In the genomic region with DNA sequence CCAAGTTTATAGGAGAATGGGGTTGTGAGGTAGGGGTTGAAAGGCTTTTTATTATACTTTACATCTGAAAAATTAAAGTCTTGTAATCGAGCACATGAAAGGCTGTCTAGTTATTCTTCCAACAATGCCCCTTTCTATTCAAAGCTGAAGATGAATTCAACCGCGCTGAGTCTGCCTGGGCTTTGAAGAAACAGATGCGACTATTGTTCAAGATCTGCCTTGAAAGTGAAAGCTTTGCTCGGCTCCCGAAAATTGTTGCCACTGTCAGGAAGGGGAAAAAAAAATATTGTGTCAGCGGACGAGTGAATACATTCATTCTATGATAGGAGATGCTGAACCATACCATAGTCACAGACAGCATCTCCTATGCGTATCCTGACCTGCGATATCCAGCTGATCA, we compare ENCODE assay signal across 16 mouse cellular contexts. TPM values are rescaled to one million over a fixed set of nuclear protein-coding genes. Genes with fewer than 3 reads are reported as not detected.
DNase-seq lines count a peak whose midpoint lies in the region; ATAC-seq and TF ChIP-seq lines count a peak whose summit lies in the region.
"Had no signal": no experiment of that assay in that cellular context is flagged by ENCODE, and none has a peak within 500 bp of the region (broad histone marks: within the 10 kb centered on the region; RNA-seq: fewer than 3 reads in every experiment).

No protein-coding gene starts in this region.

- H3K9me3 ChIP-seq in hindbrain, embryonic 12.5 days (replicated peaks): no peaks in the 10 kb centered on the region
- no peaks in the 10 kb centered on the region for H3K9me3 ChIP-seq in heart, embryonic 10.5 days
- H3K9me3 ChIP-seq: embryonic facial prominence, embryonic 13.5 days; limb, embryonic 15.5 days; neural tube, embryonic 13.5 days had no signal

- no peaks in the 10 kb centered on the region for H3K36me3 ChIP-seq in hindbrain, embryonic 12.5 days
- H3K36me3 ChIP-seq in myocyte (ENCODE audit: control insufficient read depth, insufficient read depth): no peaks in the 10 kb centered on the region
- no peaks in the 10 kb centered on the region for H3K36me3 ChIP-seq in heart, embryonic 10.5 days
- H3K36me3 ChIP-seq: embryonic facial prominence, embryonic 13.5 days; limb, embryonic 15.5 days; neural tube, embryonic 13.5 days had no signal

- peak overlapping the region; percentile 27 for H3K4me2 ChIP-seq in hindbrain, embryonic 12.5 days (replicated peaks)
- peak overlapping the region; percentile 36 for H3K4me2 ChIP-seq in myocyte (ENCODE audit: low read depth)
- H3K4me2 ChIP-seq: embryonic facial prominence, embryonic 13.5 days; limb, embryonic 15.5 days; neural tube, embryonic 13.5 days had no signal

- H3K27ac ChIP-seq in left cerebral cortex, adult 2 months: peak overlapping the region; percentile 47; the same call in 1 of the 2 replicates
- H3K27ac ChIP-seq in brown adipose tissue, adult 24 weeks (replicated peaks; ENCODE audit: low read depth, low read length): no peak overlapping the region
- no peak overlapping the region for H3K27ac ChIP-seq in hindbrain, embryonic 12.5 days
- no peak overlapping the region for H3K27ac ChIP-seq in heart, embryonic 10.5 days
- H3K27ac ChIP-seq: embryonic facial prominence, embryonic 13.5 days; limb, embryonic 15.5 days; neural tube, embryonic 13.5 days had no signal

- DNase-seq in left cerebral cortex, adult 2 months (ENCODE audit: extremely low spot score in 1 of 2, low spot score in 2 of 2): no peak
- no peak for DNase-seq in left cerebral cortex, postnatal 14 days (ENCODE audit: low spot score in 2 of 2)
- DNase-seq in ovary, postnatal 14 days (ENCODE audit: low spot score): no peak
- no peak for DNase-seq in heart, embryonic 10.5 days (ENCODE audit: low spot score)
- DNase-seq: adrenal gland, postnatal 25 days; cerebellum, adult 2 months; heart, postnatal 4 days; kidney, adult 9 months; thymus, postnatal 4 days had no signal

- ATAC-seq in hindbrain, embryonic 12.5 days (ENCODE audit: low FRiP score): no peak
- ATAC-seq: lung, postnatal 0 days had no signal

- no peaks in the 10 kb centered on the region for H3K27me3 ChIP-seq in hindbrain, embryonic 12.5 days
- H3K27me3 ChIP-seq in myocyte (ENCODE audit: control insufficient read depth, insufficient read depth, insufficient read length): no peaks in the 10 kb centered on the region
- no peaks in the 10 kb centered on the region for H3K27me3 ChIP-seq in heart, embryonic 10.5 days (ENCODE audit: insufficient read depth, poor library complexity, severe bottlenecking)
- H3K27me3 ChIP-seq: embryonic facial prominence, embryonic 13.5 days; limb, embryonic 15.5 days; neural tube, embryonic 13.5 days had no signal

- no peak overlapping the region for H3ac ChIP-seq in myocyte (ENCODE audit: control insufficient read depth, insufficient read length)

- TF ChIP-seq POLR2A in myocyte (IDR thresholded peaks at IDR 0.05; ENCODE audit: insufficient read length, low read depth): no peak

- H3K4me1 ChIP-seq in brown adipose tissue, adult 24 weeks (ENCODE audit: control insufficient read depth, insufficient read depth, insufficient read length, low read length): no peaks in the 10 kb centered on the region; the same call in 1 of the 2 replicates
- peaks cover 22% of the 10 kb centered on the region for H3K4me1 ChIP-seq in hindbrain, embryonic 12.5 days
- H3K4me1 ChIP-seq in heart, embryonic 10.5 days: no peaks in the 10 kb centered on the region

- no peak overlapping the region for H3K9ac ChIP-seq in hindbrain, embryonic 12.5 days
- H3K9ac ChIP-seq: embryonic facial prominence, embryonic 13.5 days; limb, embryonic 15.5 days; neural tube, embryonic 13.5 days had no signal

- 25% methylated on average over 10 of the region's 10 CpGs for WGBS in hindbrain, embryonic 12.5 days
- WGBS in heart, embryonic 10.5 days: 62% methylated on average over 10 of the region's 10 CpGs

- TF ChIP-seq CTCF in left cerebral cortex, adult 2 months (IDR thresholded peaks at IDR 0.05): no peak

- no peak overlapping the region for H3K4me3 ChIP-seq in left cerebral cortex, adult 2 months
- H3K4me3 ChIP-seq in brown adipose tissue, adult 24 weeks (ENCODE audit: insufficient read depth, low read depth, low read length): 0 out of 2 replicates have a peak overlapping the region, but pooled peaks have one; percentile 16
- H3K4me3 ChIP-seq in hindbrain, embryonic 12.5 days: no peak overlapping the region
- no peak overlapping the region for H3K4me3 ChIP-seq in myocyte
- no peak overlapping the region for H3K4me3 ChIP-seq in heart, embryonic 10.5 days
- H3K4me3 ChIP-seq: embryonic facial prominence, embryonic 13.5 days; limb, embryonic 15.5 days; neural tube, embryonic 13.5 days had no signal

- H3K79me2 ChIP-seq in myocyte (ENCODE audit: control insufficient read depth, insufficient read depth): no peaks in the 10 kb centered on the region

- intact Hi-C loops in left cerebral cortex, adult 2 months (cut with DNase I): no loop called here
- intact Hi-C loops in left cerebral cortex, postnatal 14 days (cut with DNase I): no loop called here

TF ChIP-seq in myocyte, 11 proteins besides CTCF, POLR2A, EP300 and RAD21:
- TF ChIP-seq POLR2AphosphoS2 (IDR thresholded peaks at IDR 0.05; ENCODE audit: insufficient read length, low read depth): no peak
- TF ChIP-seq MYOG (IDR thresholded peaks at IDR 0.05; ENCODE audit: control insufficient read depth in 1 of 3, insufficient read depth in 1 of 3, insufficient read length in 2 of 3, low read depth in 2 of 3): no peak
- TF ChIP-seq CEBPB (IDR thresholded peaks at IDR 0.05; ENCODE audit: insufficient read depth, poor library complexity, severe bottlenecking): no peak
- TF ChIP-seq MYOD1 (IDR thresholded peaks at IDR 0.05; ENCODE audit: control insufficient read depth in 1 of 3, insufficient read length in 2 of 3, low read depth in 2 of 3): no peak
- TF ChIP-seq TCF12 (IDR thresholded peaks at IDR 0.05; ENCODE audit: insufficient read depth, poor library complexity, severe bottlenecking): no peak
- no peak for TF ChIP-seq USF1 (IDR thresholded peaks at IDR 0.05; ENCODE audit: low read depth)
- TF ChIP-seq SRF (IDR thresholded peaks at IDR 0.05; ENCODE audit: control insufficient read depth, insufficient read length, low read depth): no peak
- TF ChIP-seq TCF3 (IDR thresholded peaks at IDR 0.05; ENCODE audit: insufficient read length, low read depth): no peak
- no peak for TF ChIP-seq REST (IDR thresholded peaks at IDR 0.05; ENCODE audit: insufficient read depth, insufficient read length)
- TF ChIP-seq E2F4 (IDR thresholded peaks at IDR 0.05; ENCODE audit: insufficient read depth): no peak
- no peak for TF ChIP-seq MAX (IDR thresholded peaks at IDR 0.05; ENCODE audit: low read depth)

RNA-seq across cellular contexts. Expression of a gene that starts 16.9 kb away (rescaled TPM):
- total RNA-seq in left cerebral cortex, adult 2 months (2021): 1 to 10 TPM; 4.0 to 5.3 TPM
- 1 to 10 TPM; 4.5 to 4.6 TPM for total RNA-seq in left cerebral cortex, postnatal 14 days (2021)
- polyA plus RNA-seq in brown adipose tissue, adult 24 weeks (2012; ENCODE audit: insufficient read depth, insufficient read length, missing spikeins): not detected in 2 replicates
- 13.4 and 14.0 TPM in 2 replicates for polyA plus RNA-seq in hindbrain, embryonic 12.5 days (2016; fragmentation: Nextera tagmentation; extraction: Ambion mirVana)
- polyA plus RNA-seq in myocyte (2012; fragmentation: generic; extraction: Trizol): 3.5 TPM
- polyA plus RNA-seq in heart, embryonic 10.5 days (2016; fragmentation: Nextera tagmentation; extraction: Ambion mirVana): 6.8 and 7.1 TPM in 2 replicates

RNA-seq across cellular contexts. Expression of a gene that starts 50.0 kb away (rescaled TPM):
- total RNA-seq in left cerebral cortex, adult 2 months (2021): 100 to 1,000 TPM; 456 to 474 TPM
- 100 to 1,000 TPM; 299 to 313 TPM for total RNA-seq in left cerebral cortex, postnatal 14 days (2021)
- not detected in 2 replicates for polyA plus RNA-seq in brown adipose tissue, adult 24 weeks (2012; ENCODE audit: insufficient read depth, insufficient read length, missing spikeins)
- 3.0 and 3.5 TPM in 2 replicates for polyA plus RNA-seq in hindbrain, embryonic 12.5 days (2016; fragmentation: Nextera tagmentation; extraction: Ambion mirVana)
- 11.1 TPM for polyA plus RNA-seq in myocyte (2012; fragmentation: generic; extraction: Trizol)
- polyA plus RNA-seq in heart, embryonic 10.5 days (2016; fragmentation: Nextera tagmentation; extraction: Ambion mirVana): 0.88 and 0.96 TPM in 2 replicates
